Mouse (Mus musculus) B cell, adult 62 days (primary cell): ENCODE results near the gene Mylk. TPM values are rescaled to one million over a fixed set of nuclear protein-coding genes. Genes with fewer than 3 reads are reported as not detected.

Experiments used
- total RNA-seq: library from RNA; stranded (reverse); gene quantifications from 4 replicates; pipeline ENCODE4 v1.2.4, GENCODE M21; 2023

Gene Mylk
- 0.49 to 0.75 TPM (median 0.57 TPM) in 4 replicates for total RNA-seq

GRCm38 (mm10) chr16:34745065-34745585, at the start of gene Mylk:
TSS of gene Mylk (plus strand) at chr16:34745210.

GRCm38 (mm10) chr16:35022242-35023137, 277.5 kb downstream of the Mylk start, which contains the start of gene Hacd2:
TSS of gene Hacd2 (plus strand) at chr16:35022428.

Other genes starting within 250 kb of the Mylk start
- 3.5 to 4.9 TPM (median 4.4 TPM) in 4 replicates for gene Kalrn, start 171.7 kb upstream of the Mylk start, total RNA-seq
- not detected in 4 replicates for gene Ropn1, start 95.3 kb upstream of the Mylk start, total RNA-seq
- 3.6 to 3.9 TPM (median 3.8 TPM) in 4 replicates for gene Ccdc14, start 54.6 kb upstream of the Mylk start, total RNA-seq